Comparison of ENCODE assay signal across 33 mouse cellular contexts in the genomic region with DNA sequence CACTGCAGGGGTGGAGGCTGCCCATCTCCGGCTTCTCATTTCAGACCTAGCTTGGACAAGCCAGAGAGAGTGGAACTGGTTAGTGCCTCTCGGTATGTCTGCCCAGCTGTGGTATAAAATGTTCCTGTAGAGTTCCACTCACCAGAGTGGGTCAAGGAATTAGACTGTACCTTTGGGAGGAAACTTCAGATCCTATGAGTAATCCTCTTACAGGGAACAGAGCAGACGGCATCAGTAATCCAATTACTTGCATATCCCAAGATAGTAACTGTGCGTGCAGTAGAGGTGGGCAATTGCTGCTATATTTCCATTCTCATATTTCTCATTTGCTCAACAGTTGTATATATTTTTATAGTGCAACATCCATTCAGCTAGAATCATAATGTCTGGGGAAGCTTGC. TPM values are rescaled to one million over a fixed set of nuclear protein-coding genes. Genes with fewer than 3 reads are reported as not detected.
"Had no signal": no experiment of that assay in that cellular context is flagged by ENCODE, and none has a peak within 500 bp of the region (broad histone marks: within the 10 kb centered on the region; RNA-seq: fewer than 3 reads in every experiment).

No protein-coding gene starts in this region.

- H3K9me3 ChIP-seq: heart, embryonic 13.5 days; heart, embryonic 15.5 days; hindbrain, embryonic 13.5 days; hindbrain, embryonic 15.5 days; kidney, embryonic 15.5 days; limb, embryonic 13.5 days; limb, embryonic 15.5 days had no signal

- H3K36me3 ChIP-seq: heart, embryonic 13.5 days; heart, embryonic 15.5 days; hindbrain, embryonic 13.5 days; hindbrain, embryonic 15.5 days; kidney, embryonic 15.5 days; limb, embryonic 13.5 days; limb, embryonic 15.5 days had no signal

- H3K4me3 ChIP-seq: heart, adult 2 months; heart, embryonic 13.5 days; heart, embryonic 15.5 days; hindbrain, embryonic 13.5 days; hindbrain, embryonic 15.5 days; kidney, embryonic 15.5 days; limb, embryonic 13.5 days; limb, embryonic 15.5 days had no signal

- DNase-seq: gastrocnemius, postnatal 10 days; gastrocnemius, postnatal 36 days; heart, adult 11 months; heart, adult 2 months; heart, postnatal 14 days; heart, postnatal 36 days; kidney, adult 11 months; kidney, postnatal 14 days; layer of hippocampus, adult 9-11 months; layer of hippocampus, postnatal 36 days; left cerebral cortex, postnatal 4 days had no signal

- ATAC-seq: hindbrain, postnatal 0 days had no signal

- H3K4me1 ChIP-seq: hindbrain, embryonic 15.5 days had no signal

RNA-seq across cellular contexts. Expression of a gene that starts 11.6 kb away (rescaled TPM):
- total RNA-seq: gastrocnemius, adult 18-20 months; gastrocnemius, postnatal 10 days; gastrocnemius, postnatal 36 days; hematopoietic stem cell, adult 5-6 weeks; hindbrain, postnatal 0 days; layer of hippocampus, adult 18-20 months; layer of hippocampus, adult 8-10 months; layer of hippocampus, postnatal 14 days; layer of hippocampus, postnatal 36 days; left cerebral cortex, adult 18-20 months; left cerebral cortex, adult 8-10 months; left cerebral cortex, postnatal 10 days; left cerebral cortex, postnatal 25 days; left cerebral cortex, postnatal 4 days had no signal
- polyA plus RNA-seq: gonadal fat pad, adult 2 months; hindbrain, embryonic 11.5 days; hindbrain, embryonic 13.5 days; hindbrain, embryonic 15.5 days; intestine, embryonic 14.5 days; kidney, adult 2 months; limb, embryonic 11.5 days; limb, embryonic 13.5 days had no signal
